Mouse (Mus musculus) heart, embryonic 13.5 days (tissue): ENCODE data around the gene Olfr224. TPM values are rescaled to one million over a fixed set of nuclear protein-coding genes. Genes with fewer than 3 reads are reported as not detected.
"Not testable (repeated sequence)": the region's sequence is repeated elsewhere in the genome, so short reads cannot be mapped to it uniquely, and the experiment has no call there.

Experiments
- ATAC-seq: fragments of 200-750 bp; cut with Nextera tagmentation; 2 replicates; pipeline ENCODE4 v1.8.0; 2017; ENCODE audit warnings: moderate TSS enrichment; ENCODE audit not compliant: insufficient number of reproducible peaks, low FRiP score, low TSS enrichment; ENCODE audit errors: extremely low read depth
- H3K27ac ChIP-seq: fragments of 300-500 bp; sonication (generic); replicated peaks from 2 replicates; pipeline ENCODE4 v1.5.1; 2015; ENCODE audit warnings: moderate library complexity, mild to moderate bottlenecking, inconsistent platforms
- H3K27me3 ChIP-seq: fragments of 300-500 bp; sonication (generic); replicated peaks from 2 replicates; pipeline ENCODE4 v1.6.1; 2015; ENCODE audit warnings: mild to moderate bottlenecking, inconsistent platforms
- H3K36me3 ChIP-seq: fragments of 300-500 bp; sonication (generic); 2 replicates; pipeline ENCODE4 v1.6.1; 2015; ENCODE audit warnings: mild to moderate bottlenecking, inconsistent platforms
- H3K4me1 ChIP-seq: fragments of 300-500 bp; sonication (generic); 2 replicates; pipeline ENCODE4 v1.6.1; 2015; ENCODE audit warnings: inconsistent platforms
- H3K4me2 ChIP-seq: fragments of 300-500 bp; sonication (generic); 2 replicates; pipeline ENCODE4 v1.6.1; 2015; ENCODE audit warnings: inconsistent platforms, mild to moderate bottlenecking, moderate library complexity
- H3K4me3 ChIP-seq: fragments of 300-500 bp; sonication (generic); 2 replicates; pipeline ENCODE4 v1.5.1; 2015; ENCODE audit warnings: moderate library complexity, mild to moderate bottlenecking, inconsistent platforms
- H3K9ac ChIP-seq: fragments of 300-500 bp; sonication (generic); 2 replicates; pipeline ENCODE4 v1.6.1; 2015; ENCODE audit warnings: inconsistent platforms, mild to moderate bottlenecking, moderate library complexity
- H3K9me3 ChIP-seq: fragments of 300-500 bp; sonication (generic); 2 replicates; pipeline ENCODE4 v1.6.1; 2016; ENCODE audit warnings: inconsistent platforms
- WGBS: fragments of 180-500 bp; shearing (Covaris S2); methylation state at CpG from one replicate; pipeline ENCODE4 v1.1.7; 2015; ENCODE audit warnings: mixed read lengths; 5-methylcytosine and 5-hydroxymethylcytosine counted together
- polyA plus RNA-seq: library from polyadenylated mRNA; unstranded; fragments of >200 nt; fragmentation: Nextera tagmentation; extraction: Ambion mirVana; gene quantifications from 2 replicates; pipeline ENCODE4 v1.2.1, GENCODE M21; 2015

Gene Olfr224
- polyA plus RNA-seq, 1 experiment from 2014 or later, result not detected

DNA sequence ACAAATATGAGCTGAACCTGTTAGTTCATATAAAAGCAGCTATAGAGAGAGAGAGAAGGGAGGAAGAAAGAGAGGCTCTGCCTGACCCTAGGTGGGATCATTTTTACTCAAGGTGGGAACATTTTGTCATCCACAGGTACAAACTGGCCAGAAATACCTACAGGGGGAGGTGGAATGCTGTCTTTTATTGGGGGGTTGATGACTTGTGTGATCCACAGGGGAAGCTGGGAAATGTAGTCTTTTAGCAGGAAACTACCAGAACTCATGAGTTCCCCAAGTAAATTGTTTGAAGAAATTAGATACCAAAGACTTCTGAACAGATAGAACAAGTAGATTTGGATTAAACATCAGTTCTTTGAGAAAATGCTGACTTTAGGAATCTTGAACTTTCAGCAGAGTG lies 31.7 kb upstream of the Olfr224 start:
- Histone ChIP-seq H3K9ac (no peak overlapping the region), H3K27me3 (no peaks in the 10 kb centered on the region), H3K4me1 (no peaks in the 10 kb centered on the region), H3K27ac (no peak overlapping the region), H3K9me3 (no peaks in the 10 kb centered on the region), H3K36me3 (no peaks in the 10 kb centered on the region), H3K4me3 (no peak overlapping the region), H3K4me2 (no peak overlapping the region)
- ATAC-seq, result no peak

DNA sequence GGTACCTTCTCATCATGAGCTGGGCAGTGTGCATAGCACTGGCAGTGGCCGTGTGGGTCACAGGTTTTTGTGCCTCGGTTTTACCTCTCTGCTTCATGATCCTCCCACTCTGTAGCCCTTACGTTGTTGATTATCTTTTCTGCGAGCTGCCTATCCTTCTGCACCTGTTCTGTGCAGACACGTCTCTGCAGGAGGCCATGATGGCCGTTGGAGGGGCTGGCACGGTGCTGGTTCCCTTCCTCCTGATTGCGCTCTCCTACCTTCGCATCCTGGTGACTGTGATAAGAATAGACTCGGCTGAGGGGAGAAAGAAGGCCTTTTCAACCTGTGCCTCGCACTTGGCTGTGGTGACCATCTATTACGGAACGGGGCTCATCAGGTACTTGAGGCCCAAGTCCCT lies 27.5 kb upstream of the Olfr224 start:
- 75% methylated on average over 13 of the region's 13 CpGs for WGBS
- ATAC-seq, result no peak

DNA sequence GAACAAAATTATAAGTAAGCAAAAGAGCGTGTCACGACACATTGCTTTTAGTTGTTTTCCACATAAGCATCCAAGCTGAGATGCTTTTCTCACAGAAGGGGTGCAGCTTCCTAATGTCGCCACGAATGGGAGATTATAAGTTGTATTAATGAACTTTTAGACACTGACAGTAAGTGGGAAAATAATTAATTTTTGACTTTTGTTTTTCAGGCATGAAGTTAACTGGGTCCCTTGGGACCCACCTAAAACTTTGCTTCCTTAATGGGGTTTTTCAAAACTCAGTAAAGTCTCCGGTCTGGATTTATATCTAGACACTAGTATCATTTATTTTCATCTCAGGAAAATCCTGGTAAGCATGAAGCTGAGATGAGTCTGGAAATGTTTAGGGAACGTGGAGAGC lies 24.5 kb upstream of the Olfr224 start, which contains the start of gene Olfr324:
Gene Olfr324 (plus strand): TSS at position 301 of the 400 bp plus-strand sequence.
- no peak within 1 kb of the TSS for H3K4me3 ChIP-seq
- no peaks in the 10 kb centered on the region for H3K4me1 ChIP-seq
- H3K9ac ChIP-seq, result no peak within 1 kb of the TSS
- no peaks in the 10 kb centered on the region for H3K27me3 ChIP-seq
- H3K9me3 ChIP-seq, result no peaks in the 10 kb centered on the region
- WGBS, result 78% methylated on average over 6 of the region's 6 CpGs
- no peak within 1 kb of the TSS for H3K4me2 ChIP-seq
- no peak within 1 kb of the TSS for H3K27ac ChIP-seq
- ATAC-seq, result no peak
- H3K36me3 ChIP-seq, result no peaks in the 10 kb centered on the region

More for the DNA sequence above, 27.5 kb upstream of the Olfr224 start:
- Histone ChIP-seq H3K9me3 (no peaks in the 10 kb centered on the region), H3K36me3 (no peaks in the 10 kb centered on the region), H3K4me1 (no peaks in the 10 kb centered on the region), H3K27ac (no peak overlapping the region), H3K9ac (no peak overlapping the region), H3K4me3 (no peak overlapping the region), H3K27me3 (no peaks in the 10 kb centered on the region), H3K4me2 (no peak overlapping the region)

DNA sequence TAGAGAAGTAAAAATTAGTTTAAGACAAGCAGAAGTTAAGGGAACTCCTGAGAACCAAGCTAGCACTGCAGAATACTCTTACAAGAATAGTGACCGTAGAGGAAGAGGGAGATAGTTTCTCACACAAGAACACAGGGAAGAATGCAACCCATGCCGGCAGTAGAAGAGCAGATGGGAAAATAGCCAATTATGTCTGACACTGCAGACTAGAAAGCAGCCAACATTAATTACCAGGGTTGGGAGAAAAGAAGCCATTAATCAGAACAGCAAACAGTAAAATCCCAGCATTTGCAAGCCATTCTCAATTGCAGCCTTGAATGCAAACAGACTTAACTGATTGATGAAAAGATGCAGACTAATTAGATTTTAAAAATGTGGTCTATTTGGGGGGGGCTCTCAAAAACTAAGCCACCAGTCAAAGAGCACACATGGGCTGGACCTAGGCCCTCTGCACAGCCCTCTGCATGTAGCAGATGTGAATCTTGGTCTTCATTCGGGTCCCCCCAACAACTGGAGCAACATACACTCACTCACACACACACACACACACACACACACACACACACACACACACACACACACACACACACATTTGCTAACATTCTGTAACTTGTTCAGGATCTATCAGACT lies 18.4 kb upstream of the Olfr224 start:
- Histone ChIP-seq H3K4me3 (no peak overlapping the region), H3K36me3 (no peaks in the 10 kb centered on the region), H3K9me3 (no peaks in the 10 kb centered on the region), H3K27ac (no peak overlapping the region), H3K27me3 (no peaks in the 10 kb centered on the region), H3K9ac (no peak overlapping the region), H3K4me2 (no peak overlapping the region), H3K4me1 (no peaks in the 10 kb centered on the region)
- no peak for ATAC-seq
- WGBS, result 56% methylated on average over 3 of the region's 3 CpGs

DNA sequence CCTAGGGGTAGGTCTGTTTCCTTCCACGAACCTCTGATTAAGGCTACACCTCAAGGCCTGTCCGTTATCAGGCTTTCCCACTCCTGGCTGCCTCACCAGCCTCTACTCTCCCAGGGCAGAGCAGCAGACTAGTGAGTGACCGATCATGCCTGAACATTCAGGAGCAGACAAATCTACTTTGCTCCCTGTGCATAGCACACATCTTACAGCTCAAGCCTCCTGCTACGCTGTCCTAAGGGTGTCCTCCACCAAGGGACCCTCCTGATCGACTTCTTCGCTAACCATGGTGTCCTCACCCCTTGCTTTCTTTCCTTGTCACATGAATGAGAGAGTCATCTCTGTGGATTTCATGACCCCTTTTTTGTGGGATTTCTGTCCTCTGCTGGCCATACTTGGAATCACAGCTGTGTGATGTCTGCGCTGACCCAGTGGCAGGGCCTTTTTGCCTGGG lies 17.6 kb upstream of the Olfr224 start:
- no peak for ATAC-seq
- Histone ChIP-seq H3K27ac (no peak overlapping the region), H3K4me1 (no peaks in the 10 kb centered on the region), H3K4me3 (no peak overlapping the region), H3K27me3 (no peaks in the 10 kb centered on the region), H3K36me3 (no peaks in the 10 kb centered on the region), H3K9ac (no peak overlapping the region), H3K4me2 (peak overlapping the region; percentile 13; the same call in 1 of the 2 replicates), H3K9me3 (no peaks in the 10 kb centered on the region)
- 56% methylated on average over 7 of the region's 7 CpGs for WGBS

DNA sequence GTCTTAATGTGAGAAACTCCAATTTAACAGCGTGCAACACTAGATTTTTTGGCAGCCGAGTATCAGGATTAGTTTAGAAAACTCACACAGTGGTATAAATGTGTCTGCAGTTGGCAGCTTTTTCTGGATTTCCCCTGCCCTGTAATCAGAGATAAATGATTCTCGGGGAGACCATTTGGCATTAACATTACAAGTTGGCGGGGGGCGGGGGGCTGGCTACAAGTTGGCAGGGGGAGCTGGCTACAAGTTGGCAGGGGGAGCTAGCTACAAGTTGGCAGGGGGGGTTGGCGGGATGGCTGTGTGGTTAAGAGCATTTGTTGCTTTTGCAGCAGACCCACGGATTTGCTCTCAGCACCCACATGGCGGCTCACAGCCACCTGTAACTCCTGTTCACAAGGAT lies 8.3 kb upstream of the Olfr224 start:
- Histone ChIP-seq H3K4me1 (no peaks in the 10 kb centered on the region), H3K4me3 (no peak overlapping the region), H3K9me3 (no peaks in the 10 kb centered on the region), H3K36me3 (no peaks in the 10 kb centered on the region), H3K9ac (no peak overlapping the region), H3K27me3 (no peaks in the 10 kb centered on the region), H3K4me2 (no peak overlapping the region), H3K27ac (no peak overlapping the region)
- WGBS, result 66% methylated on average over 8 of the region's 8 CpGs
- no peak for ATAC-seq

DNA sequence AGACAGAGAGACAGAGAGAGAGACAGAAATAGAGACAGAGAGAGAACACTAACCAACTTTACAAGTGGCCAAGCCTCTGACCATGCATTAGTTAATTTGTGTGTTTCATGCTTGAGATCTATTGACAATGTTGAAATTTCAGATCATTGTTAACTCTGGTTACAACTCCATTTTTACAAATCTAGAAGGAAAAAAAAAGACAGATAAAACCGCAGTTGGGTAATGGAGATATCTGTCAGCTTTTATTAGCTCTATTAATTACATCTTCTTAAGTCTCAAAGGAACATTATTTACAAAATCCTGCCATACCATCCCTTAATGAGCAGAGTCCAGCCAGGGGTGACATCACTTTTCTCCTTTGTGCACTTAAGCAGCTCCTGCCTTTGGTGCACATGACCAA lies 7.1 kb upstream of the Olfr224 start, which contains the start of gene Olfr325:
Gene Olfr325 (plus strand): TSS at position 301 of the 400 bp plus-strand sequence.
- no peaks in the 10 kb centered on the region for H3K27me3 ChIP-seq
- H3K4me1 ChIP-seq, result no peaks in the 10 kb centered on the region
- no peaks in the 10 kb centered on the region for H3K36me3 ChIP-seq
- no peak within 1 kb of the TSS for H3K9ac ChIP-seq
- 67% methylated on average over 1 of the region's 1 CpGs for WGBS
- no peak within 1 kb of the TSS for H3K27ac ChIP-seq
- no peaks in the 10 kb centered on the region for H3K9me3 ChIP-seq
- no peak within 1 kb of the TSS for H3K4me3 ChIP-seq
- no peak for ATAC-seq
- no peak within 1 kb of the TSS for H3K4me2 ChIP-seq

DNA sequence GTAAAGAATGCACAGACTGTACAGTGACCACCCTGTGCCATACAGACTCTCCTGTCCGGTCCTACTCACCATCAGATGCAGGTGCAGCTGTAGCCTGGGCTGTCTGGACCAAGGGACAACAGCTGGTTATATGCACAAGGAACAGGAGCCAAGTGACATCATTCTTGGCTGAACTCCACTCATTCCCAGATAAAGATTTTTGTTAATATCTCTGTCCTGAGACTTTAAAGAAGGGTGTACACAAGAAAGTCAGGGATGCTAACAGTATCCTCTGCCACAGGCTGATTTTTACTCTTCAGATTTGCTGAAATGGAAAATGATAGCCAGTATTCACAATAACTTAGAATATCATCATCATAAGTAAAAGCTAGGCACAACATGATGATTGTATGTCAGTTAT lies 14.8 kb downstream of the Olfr224 start, which contains the start of gene Olfr328:
Gene Olfr328 (minus strand): TSS at position 101 of the 400 bp plus-strand sequence.
- Histone ChIP-seq H3K36me3 (no peaks in the 10 kb centered on the region), H3K4me3 (no peak within 1 kb of the TSS), H3K9ac (no peak within 1 kb of the TSS), H3K9me3 (no peaks in the 10 kb centered on the region), H3K4me2 (no peak within 1 kb of the TSS), H3K4me1 (no peaks in the 10 kb centered on the region), H3K27me3 (peaks cover 2% of the 10 kb centered on the region; the same call in 1 of the 2 replicates), H3K27ac (no peak within 1 kb of the TSS)
- no peak for ATAC-seq
- WGBS, result 61% methylated on average over 1 of the region's 1 CpGs

DNA sequence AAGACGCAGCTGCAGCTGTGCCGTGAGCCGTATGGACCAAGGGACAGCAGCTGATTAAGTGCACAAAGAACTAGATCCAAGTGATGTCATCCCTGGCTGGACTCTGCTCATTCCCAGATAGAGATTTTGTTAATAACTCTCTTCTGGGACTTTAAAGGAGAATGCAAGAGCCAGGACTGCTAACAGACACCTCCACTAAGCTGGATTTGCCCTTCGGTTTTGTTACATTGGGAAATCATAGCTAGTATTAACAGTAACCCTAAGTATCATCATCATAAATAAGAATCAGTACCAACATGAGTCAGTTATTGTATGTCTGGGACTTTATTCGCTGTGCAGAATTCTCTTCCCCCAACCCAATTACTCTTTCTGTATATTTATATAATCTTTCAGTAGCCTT lies 24.0 kb downstream of the Olfr224 start, which contains the start of gene Olfr329-ps:
Gene Olfr329-ps (minus strand): TSS at position 101 of the 400 bp plus-strand sequence.
- no peaks in the 10 kb centered on the region for H3K4me1 ChIP-seq
- WGBS, result 68% methylated on average over 5 of the region's 5 CpGs

DNA sequence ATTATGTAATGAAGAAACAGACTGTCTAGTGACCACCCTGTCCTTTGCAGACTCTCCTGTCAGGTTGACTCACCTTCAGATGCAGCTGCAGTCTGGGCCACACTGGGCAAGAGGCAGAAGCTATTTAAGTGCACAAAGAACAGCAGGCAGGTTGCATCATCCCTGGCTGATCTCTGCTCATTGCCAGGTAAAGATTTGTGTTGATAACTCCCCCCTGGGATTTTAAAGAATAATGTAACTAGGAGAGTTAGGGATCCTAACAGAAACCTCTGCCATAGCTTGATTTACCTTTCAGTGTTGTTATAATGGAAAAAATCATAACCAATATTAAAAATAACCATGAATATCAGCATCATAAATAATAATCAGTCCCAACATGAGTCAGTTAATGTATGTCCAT lies 35.6 kb downstream of the Olfr224 start, which contains the start of gene Olfr330:
Gene Olfr330 (minus strand): TSS at position 101 of the 400 bp plus-strand sequence.
- not testable (repeated sequence) for H3K4me2 ChIP-seq, H3K9me3 ChIP-seq, H3K27me3 ChIP-seq, H3K27ac ChIP-seq, H3K9ac ChIP-seq, H3K4me1 ChIP-seq, H3K4me3 ChIP-seq, H3K36me3 ChIP-seq, ATAC-seq

More for the DNA sequence above, 24.0 kb downstream of the Olfr224 start, which contains the start of gene Olfr329-ps:
- H3K4me3 ChIP-seq, result no peak within 1 kb of the TSS
- no peaks in the 10 kb centered on the region for H3K27me3 ChIP-seq
- no peak within 1 kb of the TSS for H3K27ac ChIP-seq
- H3K4me2 ChIP-seq, result no peak within 1 kb of the TSS
- H3K9ac ChIP-seq, result no peak within 1 kb of the TSS
- H3K36me3 ChIP-seq, result no peaks in the 10 kb centered on the region
- no peak for ATAC-seq
- H3K9me3 ChIP-seq, result no peaks in the 10 kb centered on the region; the same call in 1 of the 2 replicates

DNA sequence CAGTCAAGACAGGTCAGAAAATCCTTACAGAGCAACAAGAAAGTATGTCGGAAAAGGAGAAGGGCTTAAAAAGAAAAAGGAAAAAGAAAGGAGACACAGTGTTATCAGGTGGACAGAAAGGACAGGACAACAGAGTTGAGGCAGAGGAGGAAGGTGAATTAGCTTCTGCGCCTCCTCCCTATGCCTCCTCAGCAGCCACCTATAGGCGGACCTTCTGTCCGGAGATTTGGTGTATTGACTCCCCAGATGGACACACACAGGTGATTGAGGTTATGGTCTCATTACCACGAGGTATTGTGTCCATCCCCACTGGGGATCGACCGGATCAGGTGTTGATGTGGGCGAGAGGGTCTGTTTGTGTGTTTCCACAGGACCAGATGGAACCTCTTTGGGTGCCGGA lies 50.6 kb downstream of the Olfr224 start:
- ATAC-seq, H3K4me1 ChIP-seq, H3K27me3 ChIP-seq, H3K9ac ChIP-seq, H3K4me3 ChIP-seq, H3K4me2 ChIP-seq, H3K27ac ChIP-seq, H3K9me3 ChIP-seq, H3K36me3 ChIP-seq: not testable (repeated sequence)
- 84% methylated on average over 7 of the region's 9 CpGs for WGBS

DNA sequence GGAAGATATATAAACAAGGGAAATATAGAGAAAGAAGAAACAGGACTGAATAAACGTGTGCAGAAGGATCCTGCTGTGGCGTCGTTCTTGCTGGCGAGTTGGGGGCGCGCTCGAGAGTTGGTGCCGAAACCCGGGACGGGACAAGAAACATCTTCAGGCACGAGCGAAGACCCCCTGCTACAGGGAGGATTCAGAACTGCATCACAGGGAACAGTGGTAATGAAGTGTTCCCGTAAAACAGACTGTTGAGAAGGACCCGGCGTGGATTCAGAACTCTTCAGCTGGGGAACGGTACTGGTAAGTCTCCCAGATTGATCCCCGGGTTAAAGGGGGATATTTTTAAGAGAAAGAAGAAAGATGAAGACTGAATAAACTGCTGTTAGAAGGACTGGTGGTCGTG lies 51.4 kb downstream of the Olfr224 start:
- not testable (repeated sequence) for ATAC-seq, H3K27ac ChIP-seq
- WGBS, result 83% methylated on average over 17 of the region's 18 CpGs

More for the DNA sequence above, 51.4 kb downstream of the Olfr224 start:
- H3K4me1 ChIP-seq, H3K36me3 ChIP-seq, H3K27me3 ChIP-seq, H3K9me3 ChIP-seq, H3K4me3 ChIP-seq, H3K4me2 ChIP-seq, H3K9ac ChIP-seq: not testable (repeated sequence)
